Mouse (Mus musculus) lung, postnatal 0 days (tissue): ENCODE results near the gene Syngr1. TPM values are rescaled to one million over a fixed set of nuclear protein-coding genes. Genes with fewer than 3 reads are reported as not detected.

Experiments
- ATAC-seq: fragments of 200-750 bp; cut with Nextera tagmentation; 2 replicates; pipeline ENCODE4 v1.8.0; 2017; ENCODE audit warnings: moderate library complexity
- DNase-seq: peaks from one replicate; pipeline ENCODE4 v3.0.0-alpha.2; 2016; ENCODE audit warnings: low spot score
- H3K27ac ChIP-seq: fragments of 300-500 bp; sonication (generic); 2 replicates; pipeline ENCODE4 v1.5.1; 2014; ENCODE audit warnings: antibody characterized with exemption, mild to moderate bottlenecking, low read length, mixed read lengths
- H3K27me3 ChIP-seq: fragments of 300-500 bp; sonication (generic); replicated peaks from 2 replicates; pipeline ENCODE4 v1.6.1; 2014; ENCODE audit warnings: low read length, mixed read lengths; ENCODE audit not compliant: insufficient read depth
- H3K36me3 ChIP-seq: fragments of 300-500 bp; sonication (generic); 2 replicates; pipeline ENCODE4 v1.6.1; 2014; ENCODE audit warnings: low read length, mixed read lengths; ENCODE audit not compliant: insufficient read depth
- H3K4me1 ChIP-seq: fragments of 300-500 bp; sonication (generic); 2 replicates; pipeline ENCODE4 v1.6.1; 2014; ENCODE audit warnings: antibody characterized with exemption, low read depth, low read length, mixed read lengths; ENCODE audit not compliant: insufficient read depth
- H3K4me2 ChIP-seq: fragments of 300-500 bp; sonication (generic); replicated peaks from 2 replicates; pipeline ENCODE4 v1.6.1; 2014; ENCODE audit warnings: low read depth, mild to moderate bottlenecking, low read length, moderate library complexity, mixed read lengths
- H3K4me3 ChIP-seq: fragments of 300-500 bp; sonication (generic); 2 replicates; pipeline ENCODE4 v1.5.1; 2014; ENCODE audit warnings: low read depth, low read length
- H3K9ac ChIP-seq: fragments of 300-500 bp; sonication (generic); replicated peaks from 2 replicates; pipeline ENCODE4 v1.6.1; 2014; ENCODE audit warnings: low read depth, mild to moderate bottlenecking
- H3K9me3 ChIP-seq: fragments of 300-500 bp; sonication (generic); 2 replicates; pipeline ENCODE4 v1.6.1; 2016; ENCODE audit warnings: low read length, mixed read lengths
- CTCF ChIP-seq: IDR thresholded peaks from 2 replicates; pipeline ENCODE4 v1.5.1; 2016; ENCODE audit warnings: antibody characterized with exemption, mild to moderate bottlenecking
- EP300 ChIP-seq: IDR thresholded peaks from 2 replicates; pipeline ENCODE4 v1.6.1; 2016; ENCODE audit warnings: antibody characterized with exemption, mild to moderate bottlenecking, control low read depth
- WGBS: fragments of 180-500 bp; shearing (Covaris S2); extraction: QIAGEN DNeasy Blood & Tissue Kit; methylation state at CpG from one replicate; pipeline ENCODE4 v1.1.7; 2014; 5-methylcytosine and 5-hydroxymethylcytosine counted together
- polyA plus RNA-seq: library from polyadenylated mRNA; unstranded; fragments of >200 nt; fragmentation: Nextera tagmentation; extraction: Ambion mirVana; gene quantifications from 2 replicates; pipeline ENCODE4 v1.2.1, GENCODE M21; 2015

Gene Syngr1
- polyA plus RNA-seq, 1 experiment from 2014 or later, result 34.4 TPM

DNA sequence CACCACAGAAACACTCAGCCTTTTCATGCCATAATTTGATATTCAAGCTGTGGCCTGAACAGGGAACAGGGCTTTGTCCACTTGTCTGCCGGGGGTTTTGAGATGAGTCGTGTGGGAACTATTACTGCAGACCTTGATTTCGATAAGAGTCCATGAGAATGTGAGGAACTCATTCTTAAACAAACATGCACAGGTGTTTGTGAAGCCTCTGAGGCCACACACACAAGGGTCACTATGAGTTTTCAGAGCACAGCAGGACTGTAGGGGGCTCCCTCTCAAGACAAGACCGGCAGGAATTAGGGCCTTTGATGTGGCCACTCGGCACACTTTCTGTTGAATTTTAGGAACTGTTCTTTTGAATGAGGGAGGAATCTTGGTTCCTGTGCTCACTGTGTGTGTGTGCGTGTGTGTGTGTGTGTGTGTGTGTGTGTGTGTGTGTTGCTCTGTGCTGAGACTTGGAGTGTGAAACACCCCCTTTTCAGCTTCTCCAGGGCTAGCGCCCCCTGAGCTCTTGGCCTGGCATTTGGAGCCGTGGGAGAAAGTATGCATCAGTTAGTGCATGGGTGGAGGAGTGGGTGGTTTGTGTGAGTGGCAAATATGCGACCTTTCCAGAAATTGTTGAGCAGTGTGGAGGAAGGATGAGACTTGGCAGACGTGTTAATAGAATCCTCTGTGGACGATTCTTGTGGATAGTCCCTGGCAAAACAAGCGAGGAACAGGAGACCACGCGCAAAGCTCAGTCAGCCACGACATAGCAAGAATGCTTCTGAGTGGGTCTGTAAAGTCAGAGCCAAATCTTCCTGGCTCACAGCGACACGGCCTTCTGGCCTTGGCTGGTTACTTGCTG lies 47.0 kb downstream of the Syngr1 start:
- 45% methylated on average over 17 of the region's 17 CpGs for WGBS
- Histone ChIP-seq H3K36me3 (no peaks in the 10 kb centered on the region), H3K4me3 (no peak overlapping the region), H3K4me1 (peaks cover 16% of the 10 kb centered on the region; the same call in 1 of the 2 replicates), H3K4me2 (no peak overlapping the region), H3K27ac (peak overlapping the region; percentile 54; the same call in 1 of the 2 replicates), H3K9ac (no peak overlapping the region), H3K27me3 (no peaks in the 10 kb centered on the region), H3K9me3 (no peaks in the 10 kb centered on the region)
- ATAC-seq (no peak), DNase-seq (no peak)
- no peak for TF ChIP-seq EP300
- TF ChIP-seq CTCF, result peak; percentile 30

DNA sequence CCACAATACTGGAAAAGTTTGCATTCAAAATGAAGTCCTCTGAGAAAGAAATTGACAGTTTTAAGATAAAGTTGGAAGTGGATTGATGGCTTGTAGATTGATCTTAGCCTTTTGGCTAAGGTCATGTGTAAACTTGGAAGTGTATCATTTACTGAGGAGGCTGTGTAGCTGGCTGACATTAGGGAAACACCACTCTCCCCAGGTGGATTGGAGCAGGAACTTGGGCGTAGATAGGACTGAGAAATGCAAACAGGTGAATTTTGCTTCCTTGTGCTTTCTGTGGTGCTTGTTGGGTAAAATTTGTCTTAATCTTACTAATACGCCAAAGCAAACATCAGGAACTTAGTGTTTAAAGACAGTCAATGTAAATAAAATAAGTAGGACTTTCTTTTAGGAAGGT lies 49.2 kb downstream of the Syngr1 start:
- no peak overlapping the region for H3K4me3 ChIP-seq
- no peak overlapping the region for H3K9ac ChIP-seq
- H3K27me3 ChIP-seq, result no peaks in the 10 kb centered on the region
- H3K36me3 ChIP-seq, result no peaks in the 10 kb centered on the region
- peak overlapping the region; percentile 32; the same call in 1 of the 2 replicates for H3K27ac ChIP-seq
- H3K4me2 ChIP-seq, result no peak overlapping the region
- 66% methylated on average over 2 of the region's 2 CpGs for WGBS
- peaks cover 6% of the 10 kb centered on the region; the same call in 1 of the 2 replicates for H3K4me1 ChIP-seq
- DNase-seq (peak; percentile 40), ATAC-seq (no peak)
- H3K9me3 ChIP-seq, result no peaks in the 10 kb centered on the region
- TF ChIP-seq CTCF, result no peak
- no peak for TF ChIP-seq EP300

DNA sequence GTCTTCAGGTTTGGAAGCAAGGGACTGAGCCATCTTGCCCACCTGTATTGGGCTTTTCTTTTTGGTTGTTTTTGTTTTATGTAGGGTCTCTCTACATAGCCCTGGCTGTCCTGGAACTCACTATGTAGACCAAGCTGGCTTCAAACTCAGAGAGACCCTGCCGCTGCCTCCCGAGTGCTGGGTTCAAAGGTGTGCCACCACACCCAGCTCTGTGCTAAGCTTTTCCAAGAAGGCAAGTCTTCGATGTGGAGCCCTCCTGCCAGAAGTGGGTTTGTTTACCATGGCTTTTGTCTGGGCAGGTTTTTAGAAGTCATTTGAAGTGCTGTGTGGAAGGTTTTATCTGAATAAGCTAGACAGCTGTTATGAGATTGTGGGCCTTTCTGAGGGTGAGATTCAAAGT lies 49.7 kb downstream of the Syngr1 start:
- ATAC-seq (no peak), DNase-seq (no peak)
- Histone ChIP-seq H3K27ac (0 out of 2 replicates have a peak overlapping the region, but pooled peaks have one; percentile 32), H3K4me1 (peaks cover 6% of the 10 kb centered on the region; the same call in 1 of the 2 replicates), H3K9me3 (no peaks in the 10 kb centered on the region), H3K36me3 (no peaks in the 10 kb centered on the region), H3K4me3 (no peak overlapping the region), H3K9ac (no peak overlapping the region), H3K27me3 (no peaks in the 10 kb centered on the region), H3K4me2 (no peak overlapping the region)
- WGBS, result 43% methylated on average over 3 of the region's 3 CpGs
- TF ChIP-seq EP300 (no peak), CTCF (no peak)

DNA sequence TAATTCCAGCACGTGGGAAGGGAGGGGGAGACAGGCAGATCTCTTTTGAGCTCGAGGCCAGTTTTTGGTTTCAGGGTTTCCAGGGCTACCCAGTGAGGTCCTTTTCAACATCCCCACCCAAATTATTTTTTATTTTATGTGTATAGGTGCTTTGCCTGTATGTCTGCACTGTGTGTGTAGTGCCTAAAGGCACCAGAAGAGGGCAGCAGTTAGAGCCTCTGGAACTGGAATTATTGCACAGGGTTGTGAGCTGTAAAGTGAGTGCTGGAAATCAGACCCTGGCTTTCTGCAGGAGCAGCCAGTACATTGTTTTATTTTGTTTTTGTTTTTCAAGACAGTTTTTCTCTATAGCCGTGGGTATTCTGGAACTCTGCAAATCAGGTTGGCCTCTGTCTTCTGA lies 51.0 kb downstream of the Syngr1 start:
- no peak for TF ChIP-seq EP300
- TF ChIP-seq CTCF, result peak; percentile 45
- ATAC-seq (no peak), DNase-seq (no peak)
- H3K27ac ChIP-seq, result no peak overlapping the region
- no peak overlapping the region for H3K4me2 ChIP-seq
- no peaks in the 10 kb centered on the region for H3K36me3 ChIP-seq
- no peaks in the 10 kb centered on the region for H3K27me3 ChIP-seq
- H3K4me3 ChIP-seq, result no peak overlapping the region
- no peak overlapping the region for H3K9ac ChIP-seq
- peaks cover 6% of the 10 kb centered on the region; the same call in 1 of the 2 replicates for H3K4me1 ChIP-seq
- H3K9me3 ChIP-seq, result no peaks in the 10 kb centered on the region
- WGBS, result 97% methylated on average over 3 of the region's 3 CpGs

DNA sequence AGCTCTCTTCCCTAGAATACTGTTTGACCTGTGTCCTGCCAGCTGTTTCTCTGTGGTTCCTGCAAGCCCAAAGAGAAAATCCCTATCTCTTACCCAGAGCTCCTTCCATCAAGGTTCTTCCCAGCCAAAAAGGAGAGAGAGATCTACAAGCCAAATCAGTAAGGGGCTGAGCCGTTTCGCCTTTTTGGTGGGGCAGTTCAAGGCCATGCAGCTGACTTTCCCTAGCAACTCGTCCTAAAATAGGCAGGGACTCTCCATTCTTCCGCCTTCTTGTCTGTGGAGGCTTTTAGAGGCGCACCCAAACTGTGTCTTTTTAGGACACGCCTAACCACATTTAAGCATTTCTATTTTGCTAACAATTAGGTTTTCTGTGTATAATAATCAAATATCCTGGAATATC lies 52.6 kb downstream of the Syngr1 start:
- Histone ChIP-seq H3K27me3 (no peaks in the 10 kb centered on the region), H3K4me3 (no peak overlapping the region), H3K4me1 (peaks cover 3% of the 10 kb centered on the region; the same call in 1 of the 2 replicates), H3K9ac (no peak overlapping the region), H3K9me3 (no peaks in the 10 kb centered on the region), H3K4me2 (no peak overlapping the region), H3K27ac (no peak overlapping the region), H3K36me3 (no peaks in the 10 kb centered on the region)
- WGBS, result 93% methylated on average over 6 of the region's 6 CpGs
- TF ChIP-seq CTCF (no peak), EP300 (no peak)
- ATAC-seq (no peak), DNase-seq (no peak)

DNA sequence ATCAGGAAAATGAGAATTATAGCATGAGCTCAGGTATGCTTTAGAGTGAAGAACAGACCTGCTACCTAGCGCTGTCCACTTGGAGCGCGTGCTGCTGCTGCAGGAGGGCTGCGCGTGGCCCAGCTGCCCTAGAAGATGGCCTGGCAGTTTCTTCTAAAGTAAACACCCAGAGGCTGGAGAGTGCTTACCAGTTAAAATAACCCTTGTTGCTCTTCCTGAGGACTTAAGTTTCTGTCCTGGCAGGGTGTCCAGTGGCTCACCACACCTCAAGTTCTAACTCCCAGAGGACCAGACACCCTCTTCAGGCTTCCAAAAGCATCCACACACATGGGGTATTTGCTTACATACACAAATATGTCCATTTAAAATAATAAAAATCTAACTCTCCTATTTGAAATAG lies 54.3 kb downstream of the Syngr1 start:
- Histone ChIP-seq H3K9ac (no peak overlapping the region), H3K27ac (no peak overlapping the region), H3K36me3 (no peaks in the 10 kb centered on the region), H3K9me3 (no peaks in the 10 kb centered on the region), H3K4me2 (no peak overlapping the region), H3K4me3 (no peak overlapping the region), H3K27me3 (no peaks in the 10 kb centered on the region), H3K4me1 (peaks cover 3% of the 10 kb centered on the region; the same call in 1 of the 2 replicates)
- 74% methylated on average over 5 of the region's 5 CpGs for WGBS
- ATAC-seq (no peak), DNase-seq (no peak)
- no peak for TF ChIP-seq EP300
- TF ChIP-seq CTCF, result no peak
